Mouse (Mus musculus) thymus, postnatal 36 days (tissue): ENCODE measurements around the gene F2rl1.

Experiments used
- DNase-seq, 2 experiments: peaks; one replicate each; pipeline ENCODE4 v3.0.0; 2022; ENCODE audit warnings: mixed read lengths in 2 of 2

F2rl1 gene

GRCm38 (mm10) chr13:95524674-95525491 lies at the start of gene F2rl1:
F2rl1 (minus strand) TSS chr13:95525227.
- peak; percentile 41 to 55 for DNase-seq

GRCm38 (mm10) chr13:95570877-95571276 lies 45.9 kb upstream of the F2rl1 start:
- no peak for DNase-seq

- no peak for DNase-seq
Measured at GRCm38 (mm10) chr13:95569326-95569725, 44.3 kb upstream of the F2rl1 start.

GRCm38 (mm10) chr13:95568336-95568735 lies 43.3 kb upstream of the F2rl1 start:
- DNase-seq = no peak

GRCm38 (mm10) chr13:95566841-95567551 lies 42.0 kb upstream of the F2rl1 start:
- no peak for DNase-seq

- DNase-seq = peak; percentile 51 to 58
Measured at GRCm38 (mm10) chr13:95563693-95564092, 38.7 kb upstream of the F2rl1 start.

GRCm38 (mm10) chr13:95563066-95563610 lies 38.1 kb upstream of the F2rl1 start:
- no peak for DNase-seq

- no peak for DNase-seq
Measured at GRCm38 (mm10) chr13:95557326-95557725, 32.3 kb upstream of the F2rl1 start.

GRCm38 (mm10) chr13:95553885-95554492 lies 29.0 kb upstream of the F2rl1 start:
- no peak for DNase-seq

GRCm38 (mm10) chr13:95550636-95551370 lies 25.8 kb upstream of the F2rl1 start:
- no peak for DNase-seq

- DNase-seq = no peak
Measured at GRCm38 (mm10) chr13:95549421-95549820, 24.4 kb upstream of the F2rl1 start.

- DNase-seq = no peak
Measured at GRCm38 (mm10) chr13:95548856-95549255, 23.8 kb upstream of the F2rl1 start.

- DNase-seq = no peak
Measured at GRCm38 (mm10) chr13:95548291-95548789, 23.3 kb upstream of the F2rl1 start.

- no peak for DNase-seq
Measured at GRCm38 (mm10) chr13:95547090-95547611, 22.1 kb upstream of the F2rl1 start.

GRCm38 (mm10) chr13:95546251-95546650 lies 21.2 kb upstream of the F2rl1 start:
- no peak for DNase-seq

GRCm38 (mm10) chr13:95545729-95546186 lies 20.7 kb upstream of the F2rl1 start:
- no peak for DNase-seq

- DNase-seq = no peak
Measured at GRCm38 (mm10) chr13:95538021-95538420, 13.0 kb upstream of the F2rl1 start.

- no peak for DNase-seq
Measured at GRCm38 (mm10) chr13:95536117-95536493, 11.1 kb upstream of the F2rl1 start.

- DNase-seq = no peak
Measured at GRCm38 (mm10) chr13:95535461-95536116, 10.6 kb upstream of the F2rl1 start.

GRCm38 (mm10) chr13:95535026-95535425 lies 10.0 kb upstream of the F2rl1 start:
- no peak for DNase-seq

- no peak for DNase-seq
Measured at GRCm38 (mm10) chr13:95534131-95534561, 9.1 kb upstream of the F2rl1 start.
